Mouse (Mus musculus): ENCODE measurements around the gene Gal3st2c. TPM values are rescaled to one million over a fixed set of nuclear protein-coding genes. Genes with fewer than 3 reads are reported as not detected.
"Not testable (repeated sequence)": the region's sequence is repeated elsewhere in the genome, so short reads cannot be mapped to it uniquely, and the experiment has no call there.

Gal3st2c gene
- polyA plus RNA-seq, 1 experiment: 0.01 TPM

DNA sequence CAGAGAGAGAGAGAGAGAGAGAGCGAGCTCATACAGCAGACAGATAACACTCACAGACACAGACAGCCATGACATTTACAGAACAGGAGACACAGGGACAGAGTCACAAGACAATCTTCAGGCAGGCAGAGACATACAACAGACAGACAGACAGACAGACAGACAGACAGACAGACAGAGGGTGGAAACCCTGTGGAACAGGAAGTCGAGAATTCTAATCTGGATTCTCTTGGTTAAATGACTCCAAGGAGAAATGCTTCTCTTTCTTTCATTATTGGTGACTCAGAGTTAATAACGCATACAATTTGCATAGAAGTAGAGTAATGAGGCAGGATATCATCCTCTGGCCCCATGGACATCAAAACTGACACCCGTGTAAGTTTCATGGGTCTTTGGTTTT lies 56.2 kb downstream of the Gal3st2c start:
- no peak for DNase-seq (ENCODE audit: low read depth)

DNA sequence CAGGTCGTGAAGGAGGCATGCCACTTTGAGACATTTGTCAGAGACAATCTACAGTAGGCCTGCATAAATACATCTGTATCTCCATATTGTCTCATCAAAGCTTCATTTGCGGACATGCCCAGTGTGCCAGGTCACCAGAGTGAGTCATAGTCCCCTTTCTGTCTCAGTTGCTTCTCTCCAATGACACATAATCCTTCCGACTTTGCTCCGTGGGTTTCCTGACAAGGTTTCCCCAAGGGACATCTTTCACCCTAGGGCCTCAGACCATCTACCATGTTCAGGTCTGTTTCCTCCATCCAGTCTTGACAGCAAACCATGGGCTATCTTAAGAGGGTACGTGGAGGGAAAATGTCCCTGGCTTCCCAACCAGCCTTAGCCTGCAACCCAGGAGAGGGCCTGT lies 60.8 kb downstream of the Gal3st2c start:
- no peak for DNase-seq (ENCODE audit: low read depth)

DNA sequence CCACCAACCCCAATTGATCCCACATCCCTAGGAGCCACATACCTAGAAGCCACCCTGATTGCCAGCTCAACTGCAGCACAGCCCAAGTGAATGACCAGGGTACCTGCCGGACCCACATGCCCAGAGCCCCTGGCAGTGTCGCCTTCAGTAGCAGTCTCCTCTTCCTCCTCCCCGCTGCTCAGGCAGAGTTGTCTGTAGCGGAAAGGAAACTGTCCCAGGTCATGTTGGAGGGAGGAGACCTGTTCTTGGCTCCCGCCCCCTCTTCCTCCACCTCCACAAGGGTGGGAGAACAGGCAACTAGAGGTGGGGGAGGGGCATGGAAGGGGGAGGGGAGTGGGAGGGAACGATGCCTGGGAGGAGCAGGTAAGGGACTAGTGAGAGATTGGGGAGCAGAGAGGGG lies 62.1 kb downstream of the Gal3st2c start, which contains the start of gene Pdcd1:
Pdcd1 (minus strand) TSS at position 181 of the 400 bp plus-strand sequence.
- DNase-seq (ENCODE audit: low read depth): no peak

DNA sequence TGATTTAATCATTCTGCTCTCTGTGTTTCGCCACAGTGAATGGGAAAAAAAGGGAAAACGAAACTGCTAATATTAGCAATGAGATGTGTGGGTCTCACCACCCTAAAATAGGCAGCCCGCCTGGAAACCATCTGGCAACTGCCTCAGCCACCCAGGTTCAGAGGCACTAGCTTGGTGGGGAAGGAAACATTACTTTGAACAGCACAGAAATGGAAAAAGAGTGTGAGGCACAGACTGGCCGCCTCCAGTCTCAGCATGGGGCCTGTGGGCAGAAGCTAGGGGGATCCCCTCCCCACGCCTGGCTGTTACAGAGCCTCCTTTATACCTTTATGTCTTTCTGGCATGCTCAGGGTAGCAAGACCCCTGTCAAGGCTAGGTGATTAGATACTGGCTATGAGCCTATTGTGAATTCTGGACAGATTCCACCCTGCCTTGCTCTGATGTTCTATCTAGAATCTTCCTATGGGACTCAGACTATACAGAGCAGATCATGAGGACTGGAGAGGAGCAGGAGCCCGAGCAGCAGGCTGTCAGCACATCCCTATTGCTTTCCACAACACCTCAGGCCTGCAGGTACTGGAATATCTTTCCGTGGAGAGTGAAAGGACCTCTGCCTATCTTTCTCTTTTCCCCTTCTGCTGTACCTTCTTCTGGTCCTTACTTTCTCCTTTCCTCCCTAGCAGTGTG lies 63.4 kb downstream of the Gal3st2c start:
- DNase-seq (ENCODE audit: low read depth): no peak

DNA sequence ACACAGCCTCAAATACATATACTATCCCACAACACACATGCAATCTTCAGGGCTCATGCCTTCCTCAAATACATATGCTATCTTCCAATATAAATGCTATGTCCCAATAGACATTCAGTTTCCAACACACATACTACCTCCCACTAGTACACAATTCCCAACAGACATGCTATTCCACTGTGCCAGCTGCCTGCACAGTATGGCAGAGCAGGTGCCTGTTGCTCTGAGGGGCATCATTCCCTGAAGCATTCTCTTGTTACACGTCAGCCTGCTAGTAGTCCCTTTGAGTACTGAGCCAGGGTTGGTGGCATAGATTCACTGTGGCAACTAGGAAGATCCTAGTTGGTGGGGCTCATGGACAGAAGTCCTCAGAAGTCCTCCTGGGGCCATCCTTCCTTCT lies 64.2 kb downstream of the Gal3st2c start:
- no peak for DNase-seq (ENCODE audit: low read depth)

DNA sequence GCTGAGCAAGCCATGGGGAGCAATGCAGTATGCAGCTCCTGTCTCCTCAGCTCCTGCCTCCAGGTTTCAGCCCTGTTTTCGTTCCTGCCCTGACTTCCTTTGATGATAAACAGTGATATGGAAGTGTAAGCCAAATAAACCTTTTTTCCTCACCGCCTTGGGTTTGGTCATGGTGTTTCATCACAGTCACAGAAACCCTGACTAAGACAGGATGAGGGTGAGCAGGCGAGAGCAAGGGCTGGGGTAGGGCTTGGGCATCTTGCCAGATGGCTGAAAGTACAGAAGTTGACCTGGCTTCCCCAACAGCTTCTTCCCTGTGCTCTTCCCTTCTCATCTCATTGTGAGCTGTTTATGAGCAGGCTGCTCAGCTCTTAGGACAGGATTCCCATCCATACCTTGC lies 65.7 kb downstream of the Gal3st2c start:
- no peak for DNase-seq (ENCODE audit: low read depth)

DNA sequence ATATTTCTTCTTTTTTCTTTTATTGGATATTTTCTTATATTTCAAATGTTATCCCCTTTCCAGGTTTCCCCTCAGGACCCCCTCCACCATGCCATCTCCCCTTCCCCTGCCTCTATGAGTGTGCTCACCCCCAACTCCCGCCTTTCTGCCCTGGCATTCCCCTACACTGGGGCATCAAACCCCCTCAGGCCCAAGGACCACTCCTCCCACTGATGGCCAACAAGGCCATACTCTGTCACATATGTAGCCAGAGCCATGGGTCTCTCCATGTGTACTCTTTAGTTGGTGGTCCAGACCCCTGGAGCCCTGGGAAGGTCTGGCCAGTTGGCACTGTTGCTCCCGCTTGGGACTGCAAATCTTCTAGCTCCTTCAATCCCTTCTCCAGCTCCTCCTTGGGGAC lies 67.1 kb downstream of the Gal3st2c start:
- DNase-seq (ENCODE audit: low read depth): no peak

DNA sequence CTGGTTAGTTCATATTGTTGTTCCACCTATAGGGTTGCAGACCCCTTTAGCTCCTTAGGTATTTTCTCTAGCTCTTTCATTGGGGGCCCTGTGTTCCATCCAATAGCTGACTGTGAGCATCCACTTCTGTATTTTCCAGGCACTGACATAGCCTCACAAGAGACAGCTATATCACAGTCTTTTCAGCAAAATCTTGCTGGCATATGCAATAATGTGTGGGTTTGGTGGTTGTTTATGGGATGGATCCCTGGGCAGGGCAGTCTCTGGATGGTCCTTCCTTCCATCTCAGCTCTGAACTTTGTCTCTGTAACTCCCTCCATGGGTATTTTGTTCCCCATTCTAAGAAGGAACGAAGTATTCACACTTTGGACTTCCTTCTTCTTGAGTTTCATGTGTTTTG lies 68.0 kb downstream of the Gal3st2c start:
- DNase-seq (ENCODE audit: low read depth): not testable (repeated sequence)

Other genes starting within 250 kb of the Gal3st2c start
- gene Atg4b, start 239.0 kb upstream of the Gal3st2c start, polyA plus RNA-seq (2012; rRNA removed): 49.6 and 60.7 TPM in 2 replicates
- gene Thap4, start 235.6 kb upstream of the Gal3st2c start, polyA plus RNA-seq (2012; rRNA removed): 35.5 and 39.0 TPM in 2 replicates
- gene Dtymk, start 188.6 kb upstream of the Gal3st2c start, polyA plus RNA-seq (2012; rRNA removed): 44.9 and 49.2 TPM in 2 replicates
- gene Ing5, start 186.5 kb upstream of the Gal3st2c start, polyA plus RNA-seq (2012; rRNA removed): 7.4 and 9.7 TPM in 2 replicates
- gene D2hgdh, start 165.6 kb upstream of the Gal3st2c start, polyA plus RNA-seq (2012; rRNA removed): 27.7 and 27.8 TPM in 2 replicates
- gene Gal3st2, start 129.2 kb upstream of the Gal3st2c start, polyA plus RNA-seq (2012; rRNA removed): 0.51 TPM in 1 of 2 replicates, not detected in the other
- 0.30 and 0.51 TPM in 2 replicates for gene Gal3st2b, start 72.2 kb upstream of the Gal3st2c start, polyA plus RNA-seq (2012; rRNA removed)
- not detected in 2 replicates for gene Neu4, start 29.9 kb downstream of the Gal3st2c start, polyA plus RNA-seq (2012; rRNA removed)
- gene Pdcd1, start 62.0 kb downstream of the Gal3st2c start, polyA plus RNA-seq (2012; rRNA removed): 0.18 TPM in 1 of 2 replicates, not detected in the other

All from gonadal fat pad, adult 2 months (tissue).